ENCODE assay signal across 8 mouse cellular contexts in genomic region chr14:120911388-120911901, GRCm38 (mm10). TPM values are rescaled to one million over a fixed set of nuclear protein-coding genes. Genes with fewer than 3 reads are reported as not detected.
DNase-seq lines count a peak whose midpoint lies in the region; ATAC-seq and TF ChIP-seq lines count a peak whose summit lies in the region.

No protein-coding gene starts in this region.

- no peak for TF ChIP-seq RAD21 in CH12.LX (IDR thresholded peaks at IDR 0.05; ENCODE audit: low read depth, low read length)

- no peak for TF ChIP-seq POLR2A in CH12.LX (IDR thresholded peaks at IDR 0.05; ENCODE audit: low read depth, low read length)

- no peaks in the 10 kb centered on the region for H3K27me3 ChIP-seq in CH12.LX (replicated peaks)
- H3K27me3 ChIP-seq in embryonic facial prominence, embryonic 13.5 days, result no peaks in the 10 kb centered on the region

- H3K4me3 ChIP-seq in CH12.LX (replicated peaks in 1 of 3; ENCODE audit: low read depth in 2 of 3, low read length in 2 of 3, poor library complexity in 1 of 3), result peak overlapping the region; percentile 75 to 94 (median 77)
- peak overlapping the region; percentile 86 for H3K4me3 ChIP-seq in embryonic facial prominence, embryonic 13.5 days
- H3K4me3 ChIP-seq in macrophage (ENCODE audit: inconsistent target), result peak overlapping the region; percentile 75

- H3K27ac ChIP-seq in CH12.LX (ENCODE audit: insufficient read depth, low read depth) (peak overlapping the region; percentile 34; the same call in 1 of the 2 replicates), macrophage (peak overlapping the region; percentile 65)
- H3K27ac ChIP-seq in embryonic facial prominence, embryonic 13.5 days, result peak overlapping the region; percentile 83

- H3K4me2 ChIP-seq in CH12.LX (ENCODE audit: insufficient read depth, low read depth, poor library complexity, severe bottlenecking), result peak overlapping the region; percentile 95; the same call in 1 of the 2 replicates
- H3K4me2 ChIP-seq in embryonic facial prominence, embryonic 13.5 days, result peak overlapping the region; percentile 85

- ATAC-seq in embryonic facial prominence, embryonic 13.5 days (ENCODE audit: insufficient number of reproducible peaks, insufficient read depth, low FRiP score, low TSS enrichment, low read depth), result no peak; the same call in 1 of the 2 replicates

- peak overlapping the region; percentile 81 for H3K9ac ChIP-seq in CH12.LX (ENCODE audit: insufficient read depth, low read depth)
- H3K9ac ChIP-seq in embryonic facial prominence, embryonic 13.5 days, result peak overlapping the region; percentile 83

- no peaks in the 10 kb centered on the region for H3K9me3 ChIP-seq in CH12.LX (replicated peaks; ENCODE audit: low read length)
- no peaks in the 10 kb centered on the region for H3K9me3 ChIP-seq in embryonic facial prominence, embryonic 13.5 days

- WGBS in embryonic facial prominence, embryonic 13.5 days, result under 1% methylated on average over 42 of the region's 63 CpGs
- WGBS in macrophage (ENCODE audit: missing documents), result 0% methylated on average over 51 of the region's 63 CpGs

- no peak for TF ChIP-seq EP300 in CH12.LX (IDR thresholded peaks at IDR 0.05; ENCODE audit: low read length)

- H3K36me3 ChIP-seq in CH12.LX (replicated peaks in 1 of 2; ENCODE audit: control insufficient read depth in 1 of 2, insufficient read depth in 1 of 2, low read length in 1 of 2) (peaks cover 0 to 14% of the 10 kb centered on the region in 2 experiments), macrophage (ENCODE audit: inconsistent target) (no peaks in the 10 kb centered on the region)
- H3K36me3 ChIP-seq in embryonic facial prominence, embryonic 13.5 days, result no peaks in the 10 kb centered on the region

- TF ChIP-seq CTCF in CH12.LX (conservative IDR thresholded peaks at IDR 0.05 in 1 of 2, IDR thresholded peaks at IDR 0.05 in 1 of 2; ENCODE audit: low read depth in 2 of 2, low read length in 2 of 2), result no peak

- H3K79me2 ChIP-seq in CH12.LX (replicated peaks; ENCODE audit: control insufficient read depth, extremely low read depth, insufficient read depth, poor library complexity, severe bottlenecking) (peaks cover 49% of the 10 kb centered on the region), macrophage (ENCODE audit: inconsistent target) (peaks cover 48% of the 10 kb centered on the region)

- dilution Hi-C loops in CH12.LX (cut with MboI; ENCODE audit: extremely low pct_ligation_motif_present, extremely low pct_unique_long_range_greater_than_20kb, low sequenced_read_pairs), result no loop called here

- peak; percentile 54 for DNase-seq in CH12.LX (ENCODE audit: extremely low read depth)
- peak; percentile 54 to 68 for DNase-seq in adrenal gland, postnatal 36 days
- DNase-seq in heart, postnatal 10 days, result peak; percentile 52 to 64
- peak; percentile 13 to 23 for DNase-seq in layer of hippocampus, postnatal 14 days (ENCODE audit: low spot score in 2 of 2)
- peak; percentile 16 for DNase-seq in retina, postnatal 7 days (ENCODE audit: low read depth, low spot score)
- peak; percentile 41 for DNase-seq in urinary bladder, adult 2 months (ENCODE audit: low spot score)

- H3K4me1 ChIP-seq in CH12.LX (ENCODE audit: control insufficient read depth in 1 of 2, insufficient read depth in 2 of 2), result peaks cover 0 to 35% of the 10 kb centered on the region in 2 experiments; a peak in 2 of 4 replicates
- peaks cover 14% of the 10 kb centered on the region for H3K4me1 ChIP-seq in embryonic facial prominence, embryonic 13.5 days

- intact Hi-C loops in heart, postnatal 10 days (cut with DNase I), result loop anchor here (2.0 kb wide), 1 partner anchor 43 kb away; no protein-coding TSS in a partner anchor

- in situ Hi-C loops in CH12.LX (cut with MboI; ENCODE audit: low pct_ligation_motif_present, low pct_unique_long_range_greater_than_20kb, low sequenced_read_pairs), result loop anchor here (10.0 kb wide), 1 partner anchor 77 kb away; no protein-coding TSS in a partner anchor

TF ChIP-seq in CH12.LX, 34 proteins besides CTCF, POLR2A, EP300 and RAD21:
- TF ChIP-seq MXI1 (IDR thresholded peaks at IDR 0.05; ENCODE audit: low read depth, low read length), result peak; percentile 73
- TF ChIP-seq IRF4 (IDR thresholded peaks at IDR 0.05; ENCODE audit: low read depth, low read length), result no peak
- TF ChIP-seq BHLHE40 (IDR thresholded peaks at IDR 0.05; ENCODE audit: low read depth, low read length), result peak; percentile 58

RNA-seq across cellular contexts. Expression of gene Ipo5, which starts 0.4 kb away (rescaled TPM):
- total RNA-seq in CH12.LX (2012; rRNA removed) (167 and 178 TPM in 2 replicates), CH12.LX (2014; rRNA removed) (259 and 267 TPM in 2 replicates)
- polyA plus RNA-seq in CH12.LX (2012; ENCODE audit: insufficient read length, low read depth) (230 and 252 TPM in 2 replicates), macrophage (2018) (97.0 to 133 TPM (median 123 TPM) in 3 replicates)
- total RNA-seq in adrenal gland, postnatal 36 days (2021), result 10 to 100 TPM; 80.4 to 88.0 TPM
- 83.7 and 86.2 TPM in 2 replicates for polyA plus RNA-seq in embryonic facial prominence, embryonic 13.5 days (2015; fragmentation: Nextera tagmentation; extraction: Ambion mirVana)
- 100 to 1,000 TPM in 1 of 2 experiments, 10 to 100 TPM in 1; 97.4 to 102 TPM for total RNA-seq in heart, postnatal 10 days (2021)
- 100 to 1,000 TPM in 1 of 2 experiments, 10 to 100 TPM in 1; 98.5 to 102 TPM for total RNA-seq in layer of hippocampus, postnatal 14 days (2021)
- 100 to 1,000 TPM in 6 of 26 experiments, 10 to 100 TPM in 20; 36.6 to 178 (median 66.2) TPM for total RNA-seq in macrophage (2018; cell fraction: chromatin; rRNA removed)
- 100 to 1,000 TPM in 13 of 26 experiments, 10 to 100 TPM in 13; 67.0 to 157 (median 105) TPM for total RNA-seq in macrophage (2018; cell fraction: cytosol; rRNA removed)
- 100 to 1,000 TPM in 6 of 26 experiments, 10 to 100 TPM in 20; 47.1 to 142 (median 74.6) TPM for total RNA-seq in macrophage (2018; cell fraction: nucleus; rRNA removed)
- polyA plus RNA-seq in urinary bladder, adult 2 months (2012; rRNA removed), result 63.4 and 81.9 TPM in 2 replicates
